Mouse (Mus musculus) ES-Bruce4 (cell line): ENCODE data around the gene Rpp25l. TPM values are rescaled to one million over a fixed set of nuclear protein-coding genes. Genes with fewer than 3 reads are reported as not detected.
A peak's percentile ranks its signal among the peaks of the same experiment; 100 is the strongest.

ENCODE experiments used
- H3K27ac ChIP-seq: 2 replicates; pipeline ENCODE4 v1.5.1; 2012; ENCODE audit warnings: low read length, inconsistent platforms; ENCODE audit not compliant: insufficient read depth
- H3K27me3 ChIP-seq: 2 replicates; pipeline ENCODE4 v1.6.1; 2012; ENCODE audit warnings: mild to moderate bottlenecking, low read length, inconsistent platforms; ENCODE audit not compliant: control insufficient read depth, poor library complexity, insufficient read depth, severe bottlenecking
- H3K36me3 ChIP-seq: 2 replicates; pipeline ENCODE4 v1.6.1; 2012; ENCODE audit warnings: inconsistent platforms, mild to moderate bottlenecking, low read length, moderate library complexity; ENCODE audit not compliant: control insufficient read depth, poor library complexity, insufficient read depth, severe bottlenecking
- H3K4me1 ChIP-seq: one replicate; pipeline ENCODE4 v1.8.1; 2011; ENCODE audit warnings: low read length; ENCODE audit not compliant: control insufficient read depth, insufficient read depth
- H3K4me3 ChIP-seq: 2 replicates; pipeline ENCODE4 v1.5.1; 2011; ENCODE audit warnings: low read depth, mild to moderate bottlenecking, low read length
- H3K9ac ChIP-seq: 2 replicates; pipeline ENCODE4 v1.6.1; 2012; ENCODE audit warnings: low read depth, mild to moderate bottlenecking, inconsistent platforms; ENCODE audit not compliant: poor library complexity, severe bottlenecking
- H3K9me3 ChIP-seq: replicated peaks from 2 replicates; pipeline ENCODE4 v1.6.1; 2012; ENCODE audit warnings: mild to moderate bottlenecking, low read length, inconsistent platforms; ENCODE audit not compliant: control insufficient read depth, poor library complexity, insufficient read depth, severe bottlenecking
- CTCF ChIP-seq: IDR thresholded peaks from one replicate; pipeline ENCODE4 v1.8.1; 2011; ENCODE audit warnings: low read depth, low read length
- EP300 ChIP-seq: IDR thresholded peaks from 2 replicates; pipeline ENCODE4 v1.6.1; 2011; ENCODE audit warnings: low read depth, low read length; ENCODE audit not compliant: insufficient read depth
- POLR2A ChIP-seq: IDR thresholded peaks from one replicate; pipeline ENCODE4 v1.8.1; 2011; ENCODE audit warnings: low read length; ENCODE audit not compliant: insufficient read depth
- polyA plus RNA-seq: library from polyadenylated mRNA; stranded (reverse); fragments of >200 nt; gene quantifications from 2 replicates; pipeline ENCODE4 v1.2.4, GENCODE M21; 2011; ENCODE audit warnings: low read depth; ENCODE audit not compliant: missing spikeins, insufficient read depth, insufficient read length

Rpp25l gene
- polyA plus RNA-seq, 1 experiment = 23.8 TPM

- Histone ChIP-seq H3K27ac (no peak overlapping the region), H3K27me3 (no peaks in the 10 kb centered on the region), H3K9me3 (no peaks in the 10 kb centered on the region), H3K9ac (peak overlapping the region; percentile 17; the same call in 1 of the 2 replicates), H3K36me3 (peaks cover 8% of the 10 kb centered on the region), H3K4me1 (peaks cover 3% of the 10 kb centered on the region), H3K4me3 (peak overlapping the region; percentile 62)
- peak; percentile 26 for TF ChIP-seq CTCF
- no peak for TF ChIP-seq EP300
Observed at GRCm38 (mm10) chr4:41760288-41760721, 47.0 kb upstream of the Rpp25l start.

- H3K4me3 ChIP-seq = peak overlapping the region; percentile 62
- no peaks in the 10 kb centered on the region for H3K27me3 ChIP-seq
- no peak overlapping the region for H3K27ac ChIP-seq
- H3K9me3 ChIP-seq = no peaks in the 10 kb centered on the region
- TF ChIP-seq POLR2A (no peak), CTCF (no peak), EP300 (no peak)
- H3K9ac ChIP-seq = peak overlapping the region; percentile 17; the same call in 1 of the 2 replicates
- peaks cover 3% of the 10 kb centered on the region for H3K4me1 ChIP-seq
- peaks cover 8% of the 10 kb centered on the region for H3K36me3 ChIP-seq
Observed at GRCm38 (mm10) chr4:41759656-41760287, 46.4 kb upstream of the Rpp25l start.

GRCm38 (mm10) chr4:41759206-41759605 is 45.9 kb upstream of the Rpp25l start:
- Histone ChIP-seq H3K27me3 (no peaks in the 10 kb centered on the region), H3K27ac (no peak overlapping the region), H3K9ac (no peak overlapping the region), H3K36me3 (peaks cover 8% of the 10 kb centered on the region), H3K4me3 (no peak overlapping the region), H3K9me3 (no peaks in the 10 kb centered on the region), H3K4me1 (peaks cover 3% of the 10 kb centered on the region)
- TF ChIP-seq CTCF (no peak), POLR2A (no peak), EP300 (no peak)

GRCm38 (mm10) chr4:41758701-41759100 is 45.4 kb upstream of the Rpp25l start:
- TF ChIP-seq POLR2A = no peak
- no peak for TF ChIP-seq EP300
- TF ChIP-seq CTCF = no peak

GRCm38 (mm10) chr4:41758021-41758420 is 44.7 kb upstream of the Rpp25l start:
- TF ChIP-seq POLR2A (no peak), EP300 (no peak), CTCF (no peak)
- Histone ChIP-seq H3K9me3 (no peaks in the 10 kb centered on the region), H3K36me3 (peaks cover 8% of the 10 kb centered on the region), H3K27me3 (no peaks in the 10 kb centered on the region), H3K27ac (no peak overlapping the region), H3K4me1 (peaks cover 3% of the 10 kb centered on the region), H3K4me3 (no peak overlapping the region), H3K9ac (no peak overlapping the region)

More at GRCm38 (mm10) chr4:41758701-41759100, 45.4 kb upstream of the Rpp25l start:
- Histone ChIP-seq H3K27me3 (no peaks in the 10 kb centered on the region), H3K27ac (no peak overlapping the region), H3K4me3 (no peak overlapping the region), H3K9me3 (no peaks in the 10 kb centered on the region), H3K4me1 (peaks cover 3% of the 10 kb centered on the region), H3K9ac (no peak overlapping the region), H3K36me3 (peaks cover 8% of the 10 kb centered on the region)

- TF ChIP-seq EP300 (no peak), CTCF (no peak), POLR2A (no peak)
- Histone ChIP-seq H3K27me3 (no peaks in the 10 kb centered on the region), H3K4me1 (peaks cover 3% of the 10 kb centered on the region), H3K4me3 (no peak overlapping the region), H3K27ac (no peak overlapping the region), H3K36me3 (peaks cover 8% of the 10 kb centered on the region), H3K9me3 (no peaks in the 10 kb centered on the region), H3K9ac (no peak overlapping the region)
Observed at GRCm38 (mm10) chr4:41757321-41757720, 44.0 kb upstream of the Rpp25l start.
